Mouse (Mus musculus): ENCODE results near the gene Ranbp6.

GRCm38 (mm10) chr19:29820966-29821365 lies 8.2 kb upstream of the Ranbp6 start:
- TF ChIP-seq GATA1 (IDR thresholded peaks at IDR 0.05; ENCODE audit: borderline replicate concordance, low read length) (no peak), FLI1 (IDR thresholded peaks at IDR 0.05; ENCODE audit: low read length) (no peak)
